In the genomic region with DNA sequence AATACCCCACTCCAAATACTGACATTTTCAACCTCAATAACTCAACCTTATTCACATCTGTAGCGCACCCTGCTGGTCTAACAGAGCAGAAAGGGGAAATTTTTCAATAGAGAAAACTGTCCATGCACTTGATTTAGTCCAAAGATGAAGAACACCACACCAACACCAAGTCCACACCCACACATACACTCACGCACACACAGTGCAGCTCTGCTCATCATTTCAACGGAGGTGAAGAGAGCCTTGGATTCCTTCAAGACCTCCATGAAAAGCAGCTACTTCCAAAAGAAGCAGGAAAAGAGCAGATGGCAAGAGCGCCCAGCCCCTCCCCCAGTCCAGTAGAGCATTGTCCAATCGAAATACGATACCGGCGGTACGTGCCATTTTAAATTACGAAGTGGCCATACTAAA, we compare ENCODE assay signal across 8 mouse cellular contexts. TPM values are rescaled to one million over a fixed set of nuclear protein-coding genes. Genes with fewer than 3 reads are reported as not detected.
A peak's percentile ranks its signal among the peaks of the same experiment; 100 is the strongest.
DNase-seq lines count a peak whose midpoint lies in the region; ATAC-seq lines count a peak whose summit lies in the region.

No protein-coding gene starts in this region.

- no peak overlapping the region for H3K27ac ChIP-seq in hindbrain, embryonic 11.5 days (ENCODE audit: low read depth, low read length)
- 0 out of 2 replicates have a peak overlapping the region, but pooled peaks have one; percentile 79 for H3K27ac ChIP-seq in lung, embryonic 15.5 days

- H3K4me2 ChIP-seq in hindbrain, embryonic 11.5 days (replicated peaks; ENCODE audit: low read depth, low read length): peak overlapping the region; percentile 76
- peak overlapping the region; percentile 64 for H3K4me2 ChIP-seq in lung, embryonic 15.5 days

- H3K9me3 ChIP-seq in hindbrain, embryonic 11.5 days (ENCODE audit: control insufficient read depth, low read length): no peaks in the 10 kb centered on the region
- H3K9me3 ChIP-seq in lung, embryonic 15.5 days: no peaks in the 10 kb centered on the region

- H3K27me3 ChIP-seq in hindbrain, embryonic 11.5 days (ENCODE audit: control insufficient read depth, insufficient read depth, low read length): 0 out of 2 replicates have a peak, but pooled peaks cover 2% of the 10 kb centered on the region
- H3K27me3 ChIP-seq in lung, embryonic 15.5 days: no peaks in the 10 kb centered on the region

- WGBS in hindbrain, embryonic 11.5 days: 7% methylated on average over 10 of the region's 10 CpGs
- 9% methylated on average over 10 of the region's 10 CpGs for WGBS in lung, embryonic 15.5 days

- peak overlapping the region; percentile 92 for H3K4me3 ChIP-seq in hindbrain, embryonic 11.5 days (ENCODE audit: low read depth, low read length)
- peak overlapping the region; percentile 83 for H3K4me3 ChIP-seq in lung, embryonic 15.5 days

- 0 out of 2 replicates have a peak, but pooled peaks cover 3% of the 10 kb centered on the region for H3K4me1 ChIP-seq in hindbrain, embryonic 11.5 days (replicated peaks; ENCODE audit: control insufficient read depth, insufficient read depth, low read length)
- H3K4me1 ChIP-seq in lung, embryonic 15.5 days: peaks cover 13% of the 10 kb centered on the region

- no peaks in the 10 kb centered on the region for H3K36me3 ChIP-seq in hindbrain, embryonic 11.5 days (ENCODE audit: control insufficient read depth, insufficient read depth, low read length)
- 0 out of 2 replicates have a peak, but pooled peaks cover 2% of the 10 kb centered on the region for H3K36me3 ChIP-seq in lung, embryonic 15.5 days

- ATAC-seq in hindbrain, embryonic 11.5 days (ENCODE audit: low FRiP score): no peak
- ATAC-seq in lung, embryonic 15.5 days (ENCODE audit: borderline replicate concordance, extremely low read depth, low FRiP score, low TSS enrichment): no peak
- peak; percentile 48 for ATAC-seq in neutrophil, adult 5-6 weeks (ENCODE audit: extremely low read depth, insufficient number of reproducible peaks, low FRiP score, poor library complexity, severe bottlenecking)

- peak overlapping the region; percentile 87; the same call in 1 of the 2 replicates for H3K9ac ChIP-seq in hindbrain, embryonic 11.5 days (ENCODE audit: low read depth, low read length)
- H3K9ac ChIP-seq in lung, embryonic 15.5 days: peak overlapping the region; percentile 86; the same call in 1 of the 2 replicates

- DNase-seq in Muller cell, postnatal 12 days (ENCODE audit: inconsistent ontology term): peak; percentile 82
- DNase-seq in cerebellum, adult 8-10 months: peak; percentile 42
- DNase-seq in forelimb bud, embryonic 11.5 days (ENCODE audit: low read depth, low spot score): peak; percentile 69
- DNase-seq in hindbrain, embryonic 11.5 days (ENCODE audit: low spot score): peak; percentile 80
- peak; percentile 60 for DNase-seq in layer of hippocampus, adult 9-10 months (ENCODE audit: low spot score)
- peak; percentile 19 to 65 for DNase-seq in thymus, postnatal 10 days (ENCODE audit: low spot score in 2 of 2)

RNA-seq across cellular contexts. Expression of a gene that starts 1.5 kb away (rescaled TPM):
- 104 and 113 TPM in 2 replicates for polyA plus RNA-seq in hindbrain, embryonic 11.5 days (2014; fragmentation: Nextera tagmentation; extraction: Ambion mirVana)
- 86.7 and 92.9 TPM in 2 replicates for polyA plus RNA-seq in lung, embryonic 15.5 days (2015; fragmentation: Nextera tagmentation; extraction: Ambion mirVana)
- 495 and 507 TPM in 2 replicates for total RNA-seq in neutrophil, adult 5-6 weeks (2017)

RNA-seq across cellular contexts. Expression of a gene that starts 28.5 kb away (rescaled TPM):
- 245 and 259 TPM in 2 replicates for polyA plus RNA-seq in hindbrain, embryonic 11.5 days (2014; fragmentation: Nextera tagmentation; extraction: Ambion mirVana)
- polyA plus RNA-seq in lung, embryonic 15.5 days (2015; fragmentation: Nextera tagmentation; extraction: Ambion mirVana): 155 and 163 TPM in 2 replicates
- 69.9 and 76.5 TPM in 2 replicates for total RNA-seq in neutrophil, adult 5-6 weeks (2017)

RNA-seq across cellular contexts. Expression of a gene that starts 40.2 kb away (rescaled TPM):
- 31.3 and 33.4 TPM in 2 replicates for polyA plus RNA-seq in hindbrain, embryonic 11.5 days (2014; fragmentation: Nextera tagmentation; extraction: Ambion mirVana)
- 32.3 and 34.6 TPM in 2 replicates for polyA plus RNA-seq in lung, embryonic 15.5 days (2015; fragmentation: Nextera tagmentation; extraction: Ambion mirVana)
- total RNA-seq in neutrophil, adult 5-6 weeks (2017): 44.1 and 46.4 TPM in 2 replicates
